Mouse (Mus musculus) heart, postnatal 0 days (tissue): ENCODE measurements around the gene Gm3383.
"Not testable (repeated sequence)": the region's sequence is repeated elsewhere in the genome, so short reads cannot be mapped to it uniquely, and the experiment has no call there.

ENCODE experiments used
- CTCF ChIP-seq: IDR thresholded peaks from 2 replicates; pipeline ENCODE4 v1.5.1; 2016; ENCODE audit warnings: antibody characterized with exemption, control low read depth, low read depth
- EP300 ChIP-seq: IDR thresholded peaks from 2 replicates; pipeline ENCODE4 v1.6.1; 2016; ENCODE audit warnings: antibody characterized with exemption, low read depth

GRCm38 (mm10) chr14:5812699-5813356 is 5.0 kb upstream of the Gm3383 start:
- not testable (repeated sequence) for TF ChIP-seq CTCF, EP300
